Mouse (Mus musculus) testis, adult 2 months (tissue): ENCODE measurements around the gene Inhbb.

ENCODE experiments used
- CTCF ChIP-seq: fragments of 200-500 bp; IDR thresholded peaks from 2 replicates; pipeline ENCODE4 v1.5.1; 2012; ENCODE audit warnings: low read depth, mild to moderate bottlenecking, inconsistent platforms, low read length, moderate library complexity; ENCODE audit not compliant: control insufficient read depth, insufficient read depth, insufficient replicate concordance
- POLR2A ChIP-seq: fragments of 200-500 bp; IDR thresholded peaks from 2 replicates; pipeline ENCODE4 v1.6.1; 2012; ENCODE audit warnings: low read depth, mild to moderate bottlenecking, inconsistent platforms, low read length, moderate library complexity; ENCODE audit not compliant: control insufficient read depth

DNA sequence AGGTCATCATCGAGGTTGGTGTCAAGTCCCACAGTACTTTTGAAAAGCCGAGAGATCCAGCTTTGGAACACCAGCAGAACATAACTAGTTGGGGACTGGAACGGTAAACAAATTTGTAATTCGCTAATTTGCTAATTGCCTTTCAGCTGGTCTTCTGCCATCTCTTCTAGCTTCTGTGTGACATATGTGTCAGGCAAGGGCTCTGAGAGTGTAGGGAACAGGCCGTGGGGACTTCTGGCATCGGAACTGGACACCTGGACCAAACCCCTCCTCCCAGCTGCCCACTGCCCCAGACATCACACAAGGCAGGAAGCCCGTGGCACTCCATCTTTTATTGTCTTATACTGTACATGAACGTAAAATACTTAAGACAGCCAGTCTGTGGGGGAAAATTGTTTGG lies 6.9 kb downstream of the Inhbb start:
- TF ChIP-seq CTCF, result no peak
- TF ChIP-seq POLR2A, result no peak
